Mouse (Mus musculus) induced T-regulatory cell, adult 2 months (primary cell): ENCODE measurements around the gene Galr3.

Experiments used
- DNase-seq: peaks from one replicate; pipeline ENCODE4 v3.0.0-alpha.2; 2012; ENCODE audit warnings: low read depth

Galr3 gene

DNA sequence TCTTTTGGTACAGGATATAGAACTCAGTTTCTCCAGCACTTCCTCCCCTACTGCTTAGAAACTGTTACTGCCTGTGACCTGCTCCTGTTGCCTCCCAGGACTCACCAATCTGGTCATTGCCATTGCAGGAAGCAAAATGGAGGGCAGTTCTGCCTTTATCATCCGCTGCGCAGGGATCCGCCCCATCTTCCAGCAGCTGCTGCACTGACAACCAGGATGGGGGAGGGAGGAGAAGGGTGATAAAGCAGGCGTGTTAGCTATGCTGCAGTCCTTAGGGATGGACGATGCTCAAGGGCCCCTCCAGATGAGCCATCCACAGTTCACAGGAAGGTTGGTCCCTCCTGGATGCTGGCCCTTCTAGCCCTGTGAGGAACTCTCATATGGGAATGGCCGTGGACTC lies 16.2 kb downstream of the Galr3 start:
- no peak for DNase-seq

DNA sequence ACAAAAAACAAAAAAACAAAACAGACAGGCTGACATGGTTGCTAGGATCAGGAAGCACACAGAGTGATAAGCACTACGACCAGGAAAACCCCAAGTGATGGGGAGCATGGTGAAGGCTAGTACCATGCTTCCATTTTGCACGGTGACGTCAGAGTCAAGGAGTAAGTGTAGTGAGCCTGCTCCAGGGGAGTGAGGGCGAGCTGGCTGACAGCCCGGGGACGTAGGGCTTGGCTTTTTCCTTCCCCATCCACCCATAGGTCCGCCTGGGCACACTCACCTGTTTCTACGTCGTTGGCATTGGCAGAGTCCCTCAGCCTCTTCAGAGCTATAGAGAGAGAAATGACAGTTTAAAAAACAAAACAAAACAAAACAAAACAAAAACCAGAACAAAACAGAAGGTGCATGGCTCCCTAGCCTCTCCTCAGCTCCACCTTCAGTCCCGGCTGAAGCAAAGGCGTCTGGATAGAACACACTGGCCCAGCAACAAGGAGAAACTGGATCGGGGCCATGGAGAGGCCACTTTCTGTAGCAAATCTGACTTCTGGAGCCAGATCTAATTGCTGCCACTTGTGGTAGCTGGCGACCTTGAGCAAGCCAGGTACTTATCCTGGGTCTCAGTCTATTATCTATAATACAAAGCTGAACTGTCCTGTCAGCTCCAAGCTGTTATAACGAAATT lies 19.3 kb downstream of the Galr3 start:
- DNase-seq, result no peak

DNA sequence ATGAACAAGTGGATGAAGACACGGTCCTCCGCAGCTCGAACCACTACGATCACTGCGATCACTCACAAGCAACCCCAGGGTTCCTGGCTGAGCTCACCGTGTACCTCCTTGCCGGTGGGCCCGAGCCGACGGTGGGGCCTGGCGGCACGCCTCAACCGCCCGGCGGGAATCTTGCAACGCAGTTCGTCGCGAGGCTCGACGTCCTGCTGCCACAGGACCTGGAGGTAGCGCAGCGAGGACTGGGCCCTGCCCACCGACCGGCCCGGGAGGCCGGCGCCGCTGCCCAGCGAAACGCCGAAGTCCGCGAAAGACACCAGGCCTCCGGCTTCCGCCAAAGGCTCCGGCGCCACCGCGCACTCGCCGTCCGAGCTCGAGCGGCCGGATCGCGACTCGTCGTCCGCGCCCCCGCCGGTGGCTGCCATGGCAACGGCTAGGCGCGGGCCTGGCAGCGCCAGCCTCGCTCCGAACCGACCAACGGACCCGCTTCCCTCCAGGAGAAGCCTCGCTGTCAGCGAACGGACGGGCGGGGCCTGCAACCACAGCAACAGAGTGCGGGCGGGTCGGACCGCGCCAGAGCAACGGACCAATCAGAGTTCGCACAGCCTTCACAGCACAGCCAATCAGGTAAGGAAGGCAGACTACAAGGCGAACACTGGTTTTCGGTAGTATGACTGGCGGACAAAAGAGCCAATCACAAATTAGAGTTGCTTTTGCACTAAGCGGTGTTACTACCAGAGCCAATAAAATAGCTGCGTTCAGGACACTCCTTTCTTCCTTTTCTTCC lies 20.9 kb downstream of the Galr3 start, which contains the start of gene Ankrd54:
Gene Ankrd54, minus strand, starts transcription at position 518 of the 784 bp plus-strand sequence.
- DNase-seq, result peak; percentile 99

DNA sequence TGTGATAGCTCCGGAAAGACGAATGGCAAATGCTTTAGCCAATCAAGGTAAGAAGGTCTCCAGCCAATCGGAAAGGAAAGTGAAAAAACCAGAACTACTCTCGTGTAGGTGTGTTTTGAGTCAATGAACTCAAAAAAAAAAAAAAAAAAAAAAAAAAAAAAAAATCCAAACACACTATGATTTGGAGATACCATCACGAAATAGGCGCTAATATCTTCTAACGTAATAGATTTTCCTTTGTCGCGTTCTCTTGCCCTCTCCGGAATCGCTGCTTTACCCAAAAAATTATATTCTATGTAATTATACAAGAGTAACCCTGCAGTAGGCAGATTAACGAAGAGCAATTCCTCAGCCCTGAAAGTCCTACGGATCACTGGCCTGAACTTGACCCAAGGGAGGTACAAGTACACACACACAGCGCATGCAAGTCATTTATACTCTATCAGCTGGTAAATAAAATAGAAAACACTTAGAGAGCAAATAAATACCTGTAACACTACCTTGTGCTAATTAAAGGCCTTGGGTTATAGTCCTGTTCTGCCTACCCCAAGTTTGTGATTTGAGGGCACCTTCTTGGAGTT lies 21.6 kb downstream of the Galr3 start:
- DNase-seq, result no peak

DNA sequence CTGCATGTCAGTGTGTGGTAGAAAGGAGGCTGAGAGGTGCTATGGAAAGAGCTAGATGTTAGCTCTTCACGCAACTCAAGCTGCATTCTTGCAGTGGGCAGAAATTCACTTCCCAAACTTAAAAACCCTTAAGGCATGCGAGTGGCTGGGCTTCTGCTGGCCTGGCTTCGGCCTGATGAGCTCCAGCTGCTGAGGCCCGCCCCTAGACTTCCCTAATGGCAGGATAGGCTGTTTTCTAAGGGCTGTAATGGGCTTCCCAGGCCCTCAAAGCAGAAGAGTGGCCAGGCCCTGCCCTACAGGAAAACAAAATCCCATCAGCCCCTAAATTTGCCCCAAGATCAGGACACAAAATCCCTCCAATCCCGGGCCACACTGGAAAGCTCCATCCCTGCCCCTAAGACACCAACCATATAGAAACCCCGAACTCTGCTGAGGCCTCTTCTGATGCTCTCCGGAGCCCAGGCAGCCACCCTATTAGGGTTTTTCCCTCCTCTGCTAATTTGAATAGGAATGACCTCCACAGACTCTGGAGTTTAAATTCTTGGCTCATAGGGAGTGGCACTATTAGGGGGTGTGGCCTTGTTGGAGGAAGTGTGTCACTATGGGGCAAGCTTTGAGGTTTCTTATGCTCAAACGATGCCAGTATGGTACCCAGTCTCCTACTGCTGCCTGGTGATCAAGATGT lies 23.5 kb downstream of the Galr3 start:
- DNase-seq, result peak; percentile 20

DNA sequence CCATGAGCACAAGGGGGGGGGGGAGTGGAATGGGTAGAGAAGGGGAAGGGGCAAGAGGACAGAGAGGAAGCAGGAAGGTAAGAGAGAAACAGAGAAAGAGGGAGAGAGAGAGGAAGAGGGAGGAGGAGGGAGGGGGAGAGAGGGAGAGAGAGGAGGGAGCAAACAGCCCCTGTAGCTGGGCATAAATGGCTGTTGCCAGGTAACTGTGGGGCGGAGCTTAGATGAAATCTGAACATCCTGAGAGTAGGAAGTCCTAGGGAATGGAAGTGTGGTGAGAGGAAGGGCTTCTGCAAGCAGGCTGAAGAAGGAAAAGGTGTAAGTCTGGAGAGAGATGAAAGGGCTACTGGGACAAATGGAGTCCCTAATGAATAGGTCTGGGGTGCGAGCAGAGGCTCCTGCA lies 24.6 kb downstream of the Galr3 start:
- DNase-seq, result no peak

DNA sequence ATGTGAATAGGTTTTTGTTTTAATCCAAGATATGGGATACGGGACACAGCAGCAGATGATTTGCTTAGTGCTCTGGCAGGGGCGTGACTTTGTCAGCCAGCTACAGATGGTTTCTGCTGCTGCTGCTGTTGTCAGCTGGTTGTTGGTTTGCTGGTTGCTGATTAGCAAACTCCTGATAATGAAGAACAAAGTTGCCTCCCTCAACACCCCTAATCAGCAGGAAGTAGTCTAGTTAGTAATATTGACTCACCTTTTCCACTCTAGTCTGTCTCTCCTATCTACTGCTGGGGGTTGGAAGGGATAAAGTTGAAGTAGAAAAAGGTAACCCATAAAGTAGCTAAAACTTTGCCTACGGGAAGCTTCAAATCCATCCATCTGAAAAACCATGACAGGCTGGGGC lies 25.9 kb downstream of the Galr3 start:
- DNase-seq, result peak; percentile 40

GRCm38 (mm10) chr15:79068416-79068815 lies 26.7 kb downstream of the Galr3 start:
- DNase-seq, result no peak

DNA sequence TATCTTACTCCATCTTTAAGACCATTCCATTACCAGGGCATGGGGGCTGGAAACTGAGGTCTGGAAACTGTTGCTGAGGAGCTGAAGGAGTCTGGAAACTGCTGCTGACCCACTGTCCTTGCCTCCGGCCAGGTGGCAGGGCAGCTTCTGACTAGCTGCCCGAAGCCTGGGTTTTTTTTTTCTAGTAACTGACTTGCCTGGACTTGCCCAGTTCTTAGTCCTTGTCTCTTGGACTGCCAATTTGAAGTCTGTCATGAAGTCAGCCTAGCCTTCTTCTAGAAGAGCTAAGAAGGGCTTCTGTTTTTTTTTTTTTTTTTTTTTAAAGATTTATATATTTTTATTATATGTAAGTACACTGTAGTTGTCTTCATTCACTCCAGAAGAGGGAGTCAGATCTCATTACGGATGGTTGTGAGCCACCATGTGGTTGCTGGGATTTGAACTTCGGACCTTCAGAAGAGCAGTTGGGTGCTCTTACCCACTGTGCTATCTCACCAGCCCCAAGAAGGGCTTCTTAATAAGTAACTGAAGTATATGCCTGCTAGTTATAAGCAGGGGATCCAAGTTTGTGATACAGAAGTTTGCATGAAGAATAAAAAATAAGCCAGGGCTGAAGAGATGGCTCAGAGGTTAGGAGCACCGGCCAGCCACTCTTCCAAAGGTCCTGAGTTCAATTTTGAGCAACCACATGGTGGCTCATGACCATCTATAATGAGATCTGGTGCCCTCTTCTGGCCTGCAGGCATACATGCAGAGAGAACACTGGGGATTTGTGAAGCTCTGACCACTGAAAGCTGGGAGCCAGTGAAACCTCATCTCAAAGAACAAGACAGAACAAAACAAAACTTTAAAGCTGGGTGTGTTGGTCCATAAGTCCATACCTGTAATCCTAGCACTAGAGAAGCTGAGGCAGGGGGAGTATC lies 29.7 kb downstream of the Galr3 start:
- DNase-seq, result peak; percentile 73

- DNase-seq, result no peak
These were observed 32.1 kb downstream of the Galr3 start for GRCm38 (mm10) chr15:79073752-79074151.

GRCm38 (mm10) chr15:79074446-79074845 lies 32.8 kb downstream of the Galr3 start:
- DNase-seq, result no peak

DNA sequence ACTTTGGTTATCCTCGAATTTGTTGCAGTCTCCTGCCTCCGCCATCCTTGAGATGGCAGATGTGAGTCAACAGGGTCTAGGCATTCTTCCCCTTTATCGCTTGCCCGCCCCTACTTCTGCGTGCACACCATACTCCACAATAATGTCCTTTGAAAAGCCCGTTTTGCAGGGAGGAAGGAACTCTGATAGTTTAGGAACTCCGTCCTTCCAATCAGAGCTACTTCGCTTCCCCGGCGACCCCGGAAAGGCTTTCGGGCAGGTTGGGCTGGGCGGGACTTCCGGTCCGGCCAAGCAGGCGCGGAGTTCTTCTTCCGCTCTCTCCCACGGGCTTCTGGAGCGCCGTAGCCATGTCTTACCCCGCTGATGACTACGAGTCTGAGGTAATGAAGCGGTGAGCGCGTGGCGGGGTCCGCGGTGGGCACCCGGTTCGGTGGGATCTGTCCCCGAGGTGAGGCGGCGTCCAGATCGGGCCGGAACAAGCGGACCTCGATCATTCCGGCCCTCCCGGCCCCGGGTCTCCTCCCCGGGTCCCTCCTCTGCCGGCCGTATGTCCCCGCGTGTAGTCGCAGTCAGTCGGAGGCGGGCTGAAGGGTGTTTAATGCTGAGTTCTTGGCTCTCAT lies 33.3 kb downstream of the Galr3 start, which contains the start of gene Eif3l:
Gene Eif3l, plus strand, starts transcription at position 267 of the 620 bp plus-strand sequence.
- DNase-seq, result peak; percentile 91

DNA sequence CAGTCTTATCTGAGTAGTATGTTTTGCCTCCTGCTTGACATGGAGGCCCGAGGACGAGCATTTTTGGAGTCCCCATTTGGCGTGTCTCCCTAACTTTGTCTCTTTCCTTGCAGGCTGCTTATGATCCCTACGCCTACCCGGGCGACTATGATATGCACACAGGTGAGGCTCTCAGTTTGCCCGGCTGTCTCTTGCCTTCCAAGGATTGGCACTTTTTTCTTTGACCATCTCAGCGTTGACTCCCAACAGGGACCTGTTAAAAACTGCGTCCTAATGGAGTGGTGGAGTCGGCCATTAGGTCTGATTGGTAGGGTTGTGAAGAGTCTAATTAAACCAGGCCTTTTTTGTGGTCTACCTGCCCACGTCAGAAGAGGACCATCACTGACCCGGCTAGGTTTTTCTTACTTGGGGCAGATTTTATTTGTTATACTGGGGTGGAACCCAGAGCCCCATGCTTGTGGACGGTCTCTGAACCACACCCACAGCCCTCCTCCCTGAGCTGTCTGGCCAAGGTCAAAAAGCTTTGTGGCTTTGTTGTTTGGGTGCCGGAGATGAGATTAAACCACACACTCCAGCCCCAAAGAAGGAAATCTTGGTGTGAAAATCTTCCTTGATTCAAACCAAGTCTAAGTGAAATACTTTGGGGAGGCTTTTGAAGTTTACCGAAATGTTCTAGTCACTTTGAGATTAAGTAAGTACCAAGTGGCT lies 34.1 kb downstream of the Galr3 start:
- DNase-seq, result no peak

DNA sequence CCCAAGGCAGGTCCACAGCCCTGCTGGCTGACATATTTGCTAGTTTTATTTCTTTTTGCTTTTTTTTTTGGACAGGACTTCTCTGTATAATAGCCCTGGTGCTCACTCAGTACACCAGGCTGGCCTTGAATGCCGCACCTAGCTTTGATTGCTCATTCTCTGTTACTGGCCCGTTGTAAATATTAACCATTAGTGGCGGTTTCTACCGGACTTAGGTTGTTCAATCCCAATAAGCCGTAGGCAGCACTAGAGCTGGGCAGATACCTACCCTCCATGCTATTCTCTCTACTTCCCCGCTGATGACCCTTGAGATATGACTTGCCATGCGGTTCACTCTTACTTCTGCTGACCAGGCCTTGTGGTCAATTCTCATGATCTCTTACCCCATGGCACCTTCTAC lies 37.9 kb downstream of the Galr3 start:
- no peak for DNase-seq

DNA sequence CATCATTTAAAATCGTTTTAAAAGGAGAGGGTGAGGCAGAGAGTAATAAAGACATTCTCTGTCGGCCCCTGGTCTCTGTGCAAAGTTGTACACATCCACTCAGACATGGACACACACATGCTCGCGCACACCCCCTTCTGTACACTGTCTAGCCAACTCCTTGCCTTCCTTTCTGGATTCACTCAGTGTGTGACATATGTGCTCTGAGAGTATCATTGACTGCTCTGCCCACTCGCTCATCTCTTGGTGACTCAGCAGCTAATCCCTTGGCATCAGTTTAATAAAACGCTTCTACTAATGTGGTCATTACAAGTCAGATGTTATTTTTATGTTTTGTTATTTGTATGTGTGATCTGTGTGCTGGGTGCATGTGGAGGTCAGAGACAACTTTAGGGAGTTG lies 50.6 kb downstream of the Galr3 start:
- DNase-seq, result no peak
